In genomic region chr1:171503592-171504291, GRCm38 (mm10) we compare ENCODE assay signal across 8 mouse cellular contexts. TPM values are rescaled to one million over a fixed set of nuclear protein-coding genes. Genes with fewer than 3 reads are reported as not detected.
A peak's percentile ranks its signal among the peaks of the same experiment; 100 is the strongest.
DNase-seq lines count a peak whose midpoint lies in the region; ATAC-seq lines count a peak whose summit lies in the region.

No protein-coding gene starts in this region.

- peak; percentile 75 for DNase-seq in NIH3T3 (ENCODE audit: low read depth)
- DNase-seq in cerebellum, adult 18-20 months: peak; percentile 53 to 59
- DNase-seq in left cerebral cortex, postnatal 14 days (ENCODE audit: low spot score in 2 of 2): peak; percentile 34 to 51
- peak; percentile 66 to 68 for DNase-seq in right cerebral cortex, postnatal 10 days (ENCODE audit: low spot score in 2 of 2)
- peak; percentile 59 for DNase-seq in urinary bladder, postnatal 25 days (ENCODE audit: low spot score)

- H3K27me3 ChIP-seq in hindbrain, embryonic 15.5 days: no peaks in the 10 kb centered on the region

- peak overlapping the region; percentile 70 for H3K9ac ChIP-seq in hindbrain, embryonic 15.5 days

- under 1% methylated on average over 53 of the region's 53 CpGs for WGBS in hindbrain, embryonic 15.5 days

- peak overlapping the region; percentile 98 for H3K27ac ChIP-seq in hindbrain, embryonic 15.5 days (replicated peaks)

- ATAC-seq in frontal cortex, adult (ENCODE audit: low TSS enrichment): peak; percentile 64
- peak; percentile 62 for ATAC-seq in hindbrain, embryonic 15.5 days (ENCODE audit: low FRiP score, low read depth)
- peak; percentile 18 for ATAC-seq in megakaryocyte progenitor cell, adult 5-6 weeks (replicated peaks; ENCODE audit: poor library complexity)

- H3K36me3 ChIP-seq in hindbrain, embryonic 15.5 days: no peaks in the 10 kb centered on the region

- intact Hi-C loops in left cerebral cortex, postnatal 14 days (cut with DNase I): loop anchor here (1.0 to 5.0 kb wide), 3 partner anchors 64 to 154 kb away; partner anchors contain the start of gene Klhdc9

- H3K9me3 ChIP-seq in hindbrain, embryonic 15.5 days: no peaks in the 10 kb centered on the region

- H3K4me2 ChIP-seq in hindbrain, embryonic 15.5 days: peak overlapping the region; percentile 84

- peaks cover 21% of the 10 kb centered on the region for H3K4me1 ChIP-seq in hindbrain, embryonic 15.5 days (replicated peaks)

- peak overlapping the region; percentile 72 for H3K4me3 ChIP-seq in hindbrain, embryonic 15.5 days

RNA-seq across cellular contexts. Expression of gene Alyref2, which starts 0.5 kb away (rescaled TPM):
- polyA plus RNA-seq in hindbrain, embryonic 15.5 days (2015; fragmentation: Nextera tagmentation; extraction: Ambion mirVana): 27.6 and 30.9 TPM in 2 replicates
- 1 to 10 TPM; 4.8 to 5.3 TPM for total RNA-seq in left cerebral cortex, postnatal 14 days (2021)
- 5.1 and 5.8 TPM in 2 replicates for total RNA-seq in megakaryocyte progenitor cell, adult 5-6 weeks (2015)
- total RNA-seq in megakaryocyte progenitor cell, adult 5-6 weeks (2017): 9.1 and 10.8 TPM in 2 replicates

RNA-seq across cellular contexts. Expression of gene Itln1, which starts 31.4 kb away (rescaled TPM):
- polyA plus RNA-seq in hindbrain, embryonic 15.5 days (2015; fragmentation: Nextera tagmentation; extraction: Ambion mirVana): not detected in 2 replicates
- total RNA-seq in left cerebral cortex, postnatal 14 days (2021): not detected
- not detected in 2 replicates for total RNA-seq in megakaryocyte progenitor cell, adult 5-6 weeks (2015)
- not detected in 2 replicates for total RNA-seq in megakaryocyte progenitor cell, adult 5-6 weeks (2017)

RNA-seq across cellular contexts. Expression of gene Cd244a, which starts 55.3 kb away (rescaled TPM):
- 0.09 TPM in 1 of 2 replicates, not detected in the other for polyA plus RNA-seq in hindbrain, embryonic 15.5 days (2015; fragmentation: Nextera tagmentation; extraction: Ambion mirVana)
- total RNA-seq in left cerebral cortex, postnatal 14 days (2021): not detected
- total RNA-seq in megakaryocyte progenitor cell, adult 5-6 weeks (2015): 5.0 and 6.5 TPM in 2 replicates
- total RNA-seq in megakaryocyte progenitor cell, adult 5-6 weeks (2017): 6.1 and 9.8 TPM in 2 replicates

Comparison
In these comparisons a context has a peak if more than half of its experiments do, and no peak if none do; other contexts are left out.
1. Peak in every context shown above with its lines: DNase-seq, ATAC-seq, H3K4me3 ChIP-seq and H3K27ac ChIP-seq.
2. RNA of gene Cd244a, which starts 55.3 kb away (total RNA-seq): 5.0 to 9.8 TPM in megakaryocyte progenitor cell, adult 5-6 weeks; not detected in left cerebral cortex, postnatal 14 days; every median in the first group is over 4 times any median in the second.